Mouse (Mus musculus): ENCODE measurements around the gene Sms. TPM values are rescaled to one million over a fixed set of nuclear protein-coding genes. Genes with fewer than 3 reads are reported as not detected.
A peak's percentile ranks its signal among the peaks of the same experiment; 100 is the strongest.

Sms gene
- total RNA-seq (2021), result 10 to 100 TPM; 50.7 to 61.0 TPM
- long read RNA-seq, experiment 1, transcript Sms-201 (11 exons, 3,717 nt), result major isoform, 44 of 74 reads
- long read RNA-seq, experiment 1, partial matches to known transcripts, result 9 of 74 reads
- long read RNA-seq, experiment 1, other reads (novel, unspliced or antisense), result 21 of 74 reads
- long read RNA-seq, experiment 2, transcript Sms-201 (11 exons, 3,717 nt), result major isoform, 36 of 44 reads
- long read RNA-seq, experiment 2, partial matches to known transcripts, result 2 of 44 reads
- long read RNA-seq, experiment 2, other reads (novel, unspliced or antisense), result 6 of 44 reads

GRCm38 (mm10) chrX:157491944-157492726 lies at the start of gene Sms:
Sms (minus strand) TSS chrX:157492287.
- intact Hi-C loops (cut with DNase I), result loop anchor here (10.0 kb wide), 1 partner anchor 103 kb away; the partner anchor contains the start of gene Mbtps2
- DNase-seq, result peak; percentile 41 to 42

DNA sequence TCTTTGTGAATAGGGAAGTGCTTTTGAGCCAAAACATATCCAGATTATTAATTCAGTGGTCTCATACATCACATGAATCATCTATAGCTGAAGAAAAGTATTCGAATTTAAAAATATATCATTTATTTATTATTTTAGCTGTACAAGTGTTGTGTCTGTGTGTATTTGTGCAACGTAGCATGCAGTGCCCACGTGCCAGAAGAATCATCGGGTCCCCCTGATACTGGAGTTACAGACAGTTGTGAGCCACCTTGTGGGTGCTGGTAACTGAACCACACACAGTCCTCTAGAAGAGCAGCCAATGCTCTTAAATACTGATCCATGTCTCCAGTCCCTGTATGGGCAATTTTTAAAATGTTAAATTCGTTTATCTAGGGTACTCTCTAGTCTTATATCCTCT lies 14.3 kb upstream of the Sms start:
- no peak for DNase-seq
- intact Hi-C loops (cut with DNase I), result no loop called here

- DNase-seq, result no peak
- intact Hi-C loops (cut with DNase I), result no loop called here
Measured at GRCm38 (mm10) chrX:157504506-157504905, 12.4 kb upstream of the Sms start.

DNA sequence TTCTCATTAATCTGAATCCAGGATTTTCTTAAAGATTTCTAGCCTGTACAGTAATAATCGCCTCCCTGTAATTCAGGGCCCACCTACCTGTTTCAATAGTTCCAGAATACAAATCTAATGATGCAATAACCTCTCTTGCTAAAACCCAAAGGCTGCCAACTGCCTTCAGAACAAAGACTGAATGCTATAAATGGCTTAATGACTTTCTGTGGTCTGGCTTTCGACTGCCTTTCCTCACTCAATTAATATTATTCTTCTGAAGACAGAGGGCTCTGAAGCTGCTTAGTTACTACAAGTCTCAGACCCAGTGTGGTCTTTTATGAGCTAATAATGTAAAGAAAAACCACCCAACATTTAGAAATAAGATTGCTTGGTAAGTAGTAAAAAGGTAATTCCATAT lies 9.8 kb upstream of the Sms start:
- DNase-seq, result no peak
- intact Hi-C loops (cut with DNase I), result no loop called here

DNA sequence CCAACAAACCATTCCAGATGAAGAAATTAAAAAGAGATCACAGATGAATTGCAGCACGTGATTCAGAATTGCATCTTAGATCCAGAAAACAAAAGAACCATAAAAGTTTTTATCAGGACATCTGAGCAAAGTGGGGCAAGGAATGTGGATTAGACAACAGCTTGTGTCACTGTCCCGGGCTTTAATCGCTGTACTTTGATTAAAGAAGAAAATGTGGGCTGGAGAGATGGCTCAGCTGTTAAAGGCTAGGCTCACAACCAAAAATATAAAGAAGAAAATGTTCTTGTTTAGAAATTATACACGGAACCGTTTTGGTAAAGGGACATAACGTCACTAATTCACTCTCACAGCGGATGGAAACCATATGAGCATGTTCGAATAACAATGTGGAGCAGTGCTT lies 7.9 kb upstream of the Sms start:
- no peak for DNase-seq
- intact Hi-C loops (cut with DNase I), result no loop called here

DNA sequence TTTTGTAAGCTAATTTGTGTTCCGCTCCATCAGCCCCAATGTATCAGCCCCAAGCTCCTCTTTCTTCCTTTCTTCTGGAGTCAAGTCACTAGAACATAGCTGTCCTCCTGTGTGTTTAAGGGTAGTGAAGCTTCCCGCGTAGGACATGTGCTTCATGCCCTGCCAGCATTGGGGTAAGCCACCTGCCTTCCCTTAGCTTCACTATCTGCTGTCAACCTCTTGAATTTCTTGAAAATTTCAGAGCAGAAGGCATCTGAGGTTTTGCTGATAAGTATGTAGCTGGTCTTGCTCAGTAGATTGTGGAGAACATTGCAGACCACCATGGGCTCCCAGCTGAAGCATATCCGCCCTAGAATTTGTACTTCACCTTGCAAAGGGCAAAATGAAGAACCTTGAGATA lies 1.1 kb upstream of the Sms start:
- intact Hi-C loops (cut with DNase I), result loop anchor here (10.0 kb wide), 1 partner anchor 102 kb away; the partner anchor contains the start of gene Mbtps2
- DNase-seq, result no peak

DNA sequence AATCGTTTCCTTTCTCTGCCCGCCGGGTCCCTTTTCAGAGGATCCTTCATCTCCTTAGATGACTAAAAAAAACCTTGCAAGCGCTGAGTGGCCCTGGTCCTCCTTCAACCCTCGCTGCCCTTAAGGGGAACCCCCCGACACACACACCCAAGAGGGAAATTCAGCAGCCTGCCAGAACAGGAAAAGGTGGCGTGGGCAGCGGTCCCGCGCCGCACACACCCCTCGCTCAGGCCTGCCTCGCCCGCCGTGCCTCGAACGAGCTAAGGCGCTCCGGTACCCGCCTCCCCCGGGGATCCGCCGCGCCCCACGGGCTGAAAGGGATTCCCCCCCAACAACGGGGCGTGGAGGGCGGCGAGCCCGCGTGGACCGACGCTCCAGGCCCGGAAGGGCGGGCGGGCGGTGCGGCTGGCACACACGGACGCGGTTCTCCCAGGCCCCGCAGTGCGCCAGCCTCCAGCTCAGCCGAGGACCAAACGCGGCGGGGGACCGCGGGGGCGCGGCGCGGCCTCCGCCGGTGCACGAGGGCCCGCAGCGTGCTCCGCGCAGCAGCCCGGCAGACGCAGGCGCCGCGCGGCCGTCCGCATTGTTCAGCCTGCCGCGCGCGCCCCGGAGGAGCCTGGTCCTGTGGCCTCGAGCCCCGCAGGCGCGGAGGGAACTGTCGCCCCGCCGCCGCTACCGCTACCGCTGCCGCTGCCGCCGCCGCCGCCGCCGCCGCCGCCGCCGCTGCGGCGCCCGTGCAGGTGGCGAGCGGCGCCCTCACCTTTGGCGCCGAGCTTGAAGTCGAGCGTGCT lies 747 bp downstream of the Sms start:
- intact Hi-C loops (cut with DNase I), result loop anchor here (10.0 kb wide), 1 partner anchor 103 kb away; the partner anchor contains the start of gene Mbtps2
- DNase-seq, result peak; percentile 4 to 11

DNA sequence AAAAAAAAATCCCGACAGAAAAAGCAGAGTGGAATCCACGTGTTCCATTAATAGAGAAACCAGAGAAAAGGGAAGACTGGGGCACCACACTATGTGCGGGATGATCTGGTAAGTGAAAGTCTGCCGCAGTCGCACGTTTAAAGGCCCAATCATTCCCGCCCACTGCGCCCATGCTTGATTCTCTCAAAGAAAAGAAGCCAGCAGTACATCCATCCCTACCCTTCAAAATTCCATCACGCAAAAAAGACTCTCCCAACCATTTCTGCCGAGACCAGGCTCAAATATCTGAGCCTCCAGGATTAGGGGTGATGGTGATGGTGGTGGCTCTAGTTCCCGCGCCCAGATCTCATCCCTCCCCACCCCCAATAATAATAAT lies 1.3 kb downstream of the Sms start:
- intact Hi-C loops (cut with DNase I), result loop anchor here (10.0 kb wide), 1 partner anchor 104 kb away; the partner anchor contains the start of gene Mbtps2
- DNase-seq, result no peak

DNA sequence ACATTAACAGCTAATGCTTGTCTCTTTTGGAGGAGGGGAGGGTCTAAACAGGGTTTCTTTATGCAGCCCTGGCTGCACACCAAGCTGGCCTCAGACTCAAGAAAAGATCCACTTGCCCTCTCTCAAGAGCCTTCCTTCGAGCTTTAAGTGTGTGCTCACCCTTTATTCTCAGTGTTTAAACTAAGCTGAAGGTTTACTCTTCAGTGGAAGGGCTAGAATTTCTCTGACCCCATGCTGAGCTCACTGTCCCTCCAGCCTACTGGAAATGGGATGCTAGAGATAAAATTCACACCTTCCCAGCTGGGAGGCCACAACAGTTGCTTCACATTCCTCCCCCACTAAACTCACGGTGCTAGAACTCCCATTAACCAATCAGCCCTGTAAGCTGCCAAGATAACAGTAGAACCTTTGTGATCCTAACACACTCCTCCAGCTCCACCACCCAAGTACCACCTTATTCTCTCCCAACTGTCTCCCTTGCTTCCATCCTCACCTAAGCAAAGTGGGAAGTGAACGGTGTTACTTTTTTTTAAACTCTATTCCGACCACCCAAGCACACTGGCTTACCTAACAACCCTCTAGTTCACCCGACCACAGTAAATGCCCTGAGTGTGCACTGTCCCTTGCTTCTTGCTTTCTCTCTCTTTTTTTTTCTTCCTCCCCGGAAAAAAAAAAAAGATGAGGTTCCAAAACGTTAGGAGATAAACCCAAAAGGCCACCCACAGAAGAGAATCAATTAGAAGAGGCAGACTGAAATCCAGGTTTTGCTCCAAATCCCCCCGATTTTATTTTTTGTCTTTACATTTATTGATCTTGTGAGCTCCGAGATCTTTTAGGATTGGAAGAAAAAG lies 2.0 kb downstream of the Sms start:
- DNase-seq, result no peak
- intact Hi-C loops (cut with DNase I), result loop anchor here (10.0 kb wide), 1 partner anchor 105 kb away; the partner anchor contains the start of gene Mbtps2

DNA sequence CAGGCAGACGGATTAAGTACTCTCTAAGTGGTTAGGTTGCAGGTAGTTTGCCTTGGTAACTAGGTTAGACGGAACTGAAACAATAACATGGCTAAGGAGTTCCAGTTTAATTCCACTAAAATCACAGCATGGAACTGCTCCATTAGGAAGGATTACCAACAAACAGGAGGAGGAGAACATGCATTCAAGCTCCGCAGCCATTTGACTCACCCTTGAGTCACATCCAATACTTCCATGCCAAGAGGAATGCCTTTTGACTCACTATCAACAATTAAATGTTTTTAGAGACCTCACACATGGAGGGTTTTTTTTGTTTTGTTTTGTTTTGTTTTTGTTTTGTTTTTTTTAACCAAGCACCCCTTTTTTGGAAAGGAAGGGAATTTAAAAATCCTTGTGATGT lies 3.3 kb downstream of the Sms start:
- intact Hi-C loops (cut with DNase I), result no loop called here
- no peak for DNase-seq

- intact Hi-C loops (cut with DNase I), result no loop called here
Measured at GRCm38 (mm10) chrX:157486765-157487164, 5.3 kb downstream of the Sms start.

GRCm38 (mm10) chrX:157482842-157483241 lies 9.2 kb downstream of the Sms start:
- intact Hi-C loops (cut with DNase I), result no loop called here
- DNase-seq, result no peak

More at GRCm38 (mm10) chrX:157486765-157487164, 5.3 kb downstream of the Sms start:
- DNase-seq, result peak in 1 of 2 experiments; percentile 9

GRCm38 (mm10) chrX:157481860-157482259 lies 10.2 kb downstream of the Sms start:
- intact Hi-C loops (cut with DNase I), result no loop called here
- no peak for DNase-seq

GRCm38 (mm10) chrX:157477328-157477727 lies 14.8 kb downstream of the Sms start:
- intact Hi-C loops (cut with DNase I), result no loop called here
- DNase-seq, result no peak

- intact Hi-C loops (cut with DNase I), result no loop called here
- DNase-seq, result no peak
Measured at GRCm38 (mm10) chrX:157476153-157476810, 15.8 kb downstream of the Sms start.

GRCm38 (mm10) chrX:157471711-157472660 lies 20.1 kb downstream of the Sms start:
- no peak for DNase-seq

GRCm38 (mm10) chrX:157468795-157469194 lies 23.3 kb downstream of the Sms start:
- intact Hi-C loops (cut with DNase I), result loop anchor here (10.0 kb wide), 1 partner anchor 176 kb away; no protein-coding TSS in a partner anchor
- DNase-seq, result no peak

More at GRCm38 (mm10) chrX:157471711-157472660, 20.1 kb downstream of the Sms start:
- intact Hi-C loops (cut with DNase I), result no loop called here

- DNase-seq, result no peak
- intact Hi-C loops (cut with DNase I), result loop anchor here (10.0 kb wide), 1 partner anchor 177 kb away; no protein-coding TSS in a partner anchor
Measured at GRCm38 (mm10) chrX:157468055-157468454, 24.0 kb downstream of the Sms start.

Measured in gastrocnemius, postnatal 36 days (tissue).